Mouse (Mus musculus): Measurements from ENCODE around the gene Dot1l. TPM values are rescaled to one million over a fixed set of nuclear protein-coding genes. Genes with fewer than 3 reads are reported as not detected.
A peak's percentile ranks its signal among the peaks of the same experiment; 100 is the strongest.

Dot1l gene
- total and polyA plus RNA-seq, 3 experiments: 31.7 to 170 (median 80.6) TPM

DNA sequence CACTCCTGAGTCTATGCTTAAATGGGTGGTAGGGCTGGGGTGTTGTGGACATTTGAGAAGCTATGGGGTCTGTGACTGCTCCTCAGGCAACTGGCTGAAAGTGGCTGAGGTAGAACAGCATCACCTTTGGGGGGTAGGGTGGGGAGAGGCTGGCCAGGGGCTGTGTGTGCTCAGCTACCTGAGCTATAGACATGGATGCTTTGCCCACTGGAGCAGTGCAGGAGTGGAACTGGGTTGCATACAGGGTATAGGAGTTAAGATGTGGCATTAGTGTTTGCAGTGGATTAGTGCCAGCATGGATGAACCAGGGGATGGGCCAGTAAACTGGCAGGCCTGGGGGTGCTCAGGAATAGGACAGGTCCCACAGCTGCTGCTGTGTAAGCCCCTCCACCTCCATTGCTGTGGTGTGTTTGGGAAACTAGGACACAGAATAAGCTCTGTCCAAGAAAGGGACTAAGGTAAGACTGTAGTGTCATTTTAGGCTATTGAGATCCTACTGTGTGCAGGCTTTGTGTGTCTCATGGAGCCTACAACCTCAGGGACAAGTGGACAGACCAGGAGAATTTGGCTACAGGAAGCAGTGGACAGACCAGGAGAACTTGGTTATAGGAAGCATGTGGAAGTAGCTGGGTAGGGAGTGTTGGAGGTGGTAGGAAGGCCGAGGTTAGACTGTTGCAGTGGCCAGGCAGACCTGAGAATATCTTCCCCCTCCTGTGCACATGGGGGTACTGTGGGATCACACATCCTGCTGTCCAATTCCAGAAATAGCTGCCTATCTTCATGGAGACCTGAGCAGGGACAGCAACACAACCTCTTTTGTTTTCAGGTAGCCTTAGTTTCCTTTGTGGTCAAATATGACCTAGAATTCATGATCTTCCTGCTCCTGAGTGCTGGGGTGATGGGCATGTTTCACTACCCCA, 74.6 kb downstream of the Dot1l start:
- no peak for DNase-seq

DNA sequence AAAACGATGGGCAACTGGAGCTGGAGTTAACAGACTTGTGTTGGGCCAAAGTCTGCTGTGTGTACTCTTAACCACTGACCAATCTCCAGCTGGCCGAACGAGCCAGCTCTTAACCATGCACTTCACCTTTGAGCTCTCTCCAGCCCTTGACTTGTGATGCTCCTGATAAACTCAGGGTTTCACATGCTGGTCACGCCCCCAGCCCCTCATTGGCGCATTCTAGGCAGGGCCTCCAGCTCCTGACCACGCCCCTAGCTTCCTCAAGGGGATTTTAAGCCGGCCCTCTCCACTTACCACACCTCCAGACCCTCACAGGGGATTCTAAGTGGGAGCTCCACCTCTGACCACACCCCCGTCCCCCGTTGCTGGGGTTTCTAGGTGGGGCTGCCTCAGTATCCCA, 76.1 kb downstream of the Dot1l start:
- peak; percentile 80 for DNase-seq

DNA sequence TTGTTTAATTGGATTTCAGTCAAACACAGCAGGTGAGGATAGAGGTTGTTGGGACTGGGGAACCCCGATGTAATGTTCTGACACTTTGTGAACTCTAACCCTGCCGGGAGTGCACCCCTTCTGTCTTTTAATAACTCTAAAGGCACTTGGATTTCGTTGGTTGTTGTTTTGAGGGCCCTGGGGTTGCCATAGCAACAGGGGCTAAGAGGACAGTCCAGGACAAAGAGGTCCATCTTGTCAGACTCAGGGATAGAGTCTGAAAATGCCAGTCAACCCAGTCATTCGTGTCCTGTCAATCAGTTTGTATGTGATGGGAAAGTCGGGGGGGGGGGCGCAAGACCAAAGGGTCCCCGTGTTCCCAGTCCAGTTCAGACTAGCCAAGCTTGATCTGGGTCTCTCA, 77.8 kb downstream of the Dot1l start:
- DNase-seq: no peak

DNA sequence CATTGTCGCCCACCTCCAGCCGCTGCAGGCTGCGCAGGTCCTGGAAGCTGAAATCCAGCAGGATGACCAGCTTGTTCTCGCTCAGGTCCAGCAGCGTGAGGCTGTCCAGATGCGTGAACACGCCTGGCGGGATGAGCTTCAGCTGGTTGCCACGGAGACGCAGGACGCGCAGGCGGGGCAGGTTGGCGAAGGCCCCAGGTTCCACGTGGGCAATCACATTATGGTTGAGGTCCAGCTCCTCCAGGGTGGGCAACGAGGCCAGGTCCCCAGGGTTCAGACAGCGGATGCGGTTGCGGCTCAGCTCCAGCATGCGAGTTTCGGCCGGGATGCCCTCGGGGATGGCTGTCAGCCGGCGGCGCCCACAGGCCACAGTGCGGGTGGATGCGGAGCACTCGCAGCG, 80.6 kb downstream of the Dot1l start:
- DNase-seq: no peak

DNA sequence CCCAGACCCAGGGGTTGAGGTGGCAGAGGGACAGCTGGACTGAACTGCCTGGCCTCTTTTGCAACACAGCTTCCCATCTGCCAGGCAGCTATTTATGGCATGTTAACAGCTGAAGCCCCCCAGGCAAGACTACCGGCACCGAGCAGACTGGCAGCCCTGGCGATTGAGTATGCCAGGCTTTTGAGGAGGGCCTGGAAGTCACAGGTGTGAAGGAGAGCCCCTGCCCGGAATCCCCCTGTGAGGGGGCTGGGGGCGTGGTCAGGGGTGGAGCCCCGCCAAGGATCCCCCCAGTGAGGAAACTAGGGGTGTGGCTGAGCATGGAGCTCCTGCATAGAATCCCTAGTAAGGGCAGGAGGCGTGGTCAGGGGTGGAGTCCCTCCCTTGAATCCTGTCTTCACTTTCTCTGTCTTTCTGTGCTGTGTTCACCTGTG, 82.0 kb downstream of the Dot1l start:
- no peak for DNase-seq

DNA sequence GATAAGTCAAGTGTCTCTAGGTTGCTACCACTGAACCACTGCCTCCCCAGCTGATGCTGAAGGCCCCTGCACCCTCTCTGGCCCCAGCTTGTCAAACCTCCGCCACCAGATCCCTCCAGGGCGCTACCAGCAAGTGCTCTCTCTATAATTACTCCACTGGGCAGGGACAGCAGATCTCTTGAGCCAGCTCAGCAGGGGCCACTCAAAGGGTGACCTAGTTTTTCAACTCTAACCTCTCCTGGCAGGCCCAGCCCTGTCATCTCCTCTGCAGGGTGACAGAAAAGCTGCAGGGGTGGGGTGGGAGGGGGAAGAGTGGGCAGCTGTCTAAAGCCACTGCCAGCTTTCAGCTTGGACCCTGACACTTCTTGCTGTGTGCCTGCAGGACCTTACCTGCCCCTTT, 82.8 kb downstream of the Dot1l start:
- peak; percentile 76 for DNase-seq

DNA sequence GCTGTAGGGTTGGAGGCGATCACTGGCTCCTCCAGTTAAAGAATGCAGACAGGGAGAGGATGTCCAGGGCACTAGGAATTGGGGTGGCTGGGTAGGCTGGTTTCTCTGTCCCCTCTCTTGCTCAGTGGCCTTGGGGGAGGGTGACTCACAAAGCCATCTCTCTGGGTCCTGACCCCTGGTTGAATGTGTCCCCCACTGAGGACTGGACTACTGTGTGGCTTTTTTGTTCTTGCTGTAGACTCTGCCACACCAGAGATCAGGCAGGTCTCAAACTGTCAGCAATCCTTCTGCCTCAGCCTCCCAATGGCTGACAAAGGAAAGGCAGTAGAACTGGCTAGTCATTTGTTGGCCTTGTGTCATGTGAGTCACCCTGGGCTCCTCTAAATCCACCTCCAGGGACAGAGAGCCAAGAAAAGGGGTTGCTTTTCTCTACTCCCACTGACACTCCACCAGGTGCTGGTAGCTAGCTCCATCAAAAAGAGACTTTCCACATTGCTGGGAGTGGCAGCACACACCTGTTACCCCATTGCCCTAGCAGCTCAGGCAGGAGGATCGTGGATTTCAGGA, 83.4 kb downstream of the Dot1l start:
- peak; percentile 81 for DNase-seq

DNA sequence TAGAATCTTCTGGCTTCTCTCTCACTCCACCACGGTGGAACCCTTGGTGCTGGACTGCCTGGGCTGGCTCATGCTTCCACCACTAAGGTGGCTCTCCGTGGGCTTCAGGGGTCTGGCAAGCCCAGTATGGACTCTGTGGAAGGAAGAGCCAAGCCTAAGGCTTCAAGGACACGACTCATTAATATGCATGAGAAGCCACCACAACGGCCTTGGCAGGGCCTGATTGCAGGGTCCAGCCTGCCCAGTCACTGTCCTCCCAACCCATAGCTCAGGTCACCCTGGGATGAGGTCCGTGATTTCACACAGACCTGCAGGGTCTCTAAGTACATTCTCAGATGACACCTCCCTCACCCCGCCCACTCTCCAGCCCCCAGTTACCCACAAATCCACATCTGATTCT, 84.8 kb downstream of the Dot1l start:
- DNase-seq: peak; percentile 54

DNA sequence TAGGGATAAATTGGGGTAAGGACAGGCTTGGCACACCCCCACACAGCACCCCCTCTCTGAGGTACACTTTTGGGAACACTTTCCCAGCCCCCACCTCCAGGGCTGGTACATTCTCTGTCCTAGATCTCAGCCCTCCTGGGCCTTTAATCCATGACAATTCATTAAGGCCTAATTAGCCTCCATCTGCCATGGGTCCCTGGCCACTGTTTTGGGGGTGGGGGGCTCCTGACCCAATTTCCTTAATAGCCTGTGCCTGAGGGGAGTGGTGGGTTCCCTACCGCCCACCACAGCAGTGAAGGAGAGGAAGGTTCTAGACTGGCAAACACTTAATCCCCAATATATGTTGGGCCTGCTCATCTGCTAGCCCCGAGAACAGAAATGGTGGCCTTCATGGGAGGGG, 86.7 kb downstream of the Dot1l start:
- DNase-seq: no peak

DNA sequence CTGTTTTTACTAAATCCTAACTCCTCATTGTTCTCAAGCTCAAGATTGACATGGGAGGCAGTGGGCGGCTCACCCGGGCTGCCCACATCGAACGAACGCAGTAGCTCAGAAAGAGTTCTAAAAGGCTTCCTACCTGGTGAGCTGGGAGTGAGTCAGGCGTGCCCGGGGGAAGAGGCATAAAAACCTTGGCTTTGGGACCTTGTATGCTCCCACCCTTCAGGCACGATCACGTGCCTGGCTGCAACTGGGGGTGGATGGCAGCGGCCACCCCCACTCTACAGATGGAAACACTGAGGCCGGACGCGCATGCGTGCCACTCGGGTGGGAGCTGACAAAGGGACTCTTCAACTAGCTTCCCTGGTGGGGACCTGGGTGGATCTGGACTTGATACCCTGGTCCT, 87.3 kb downstream of the Dot1l start:
- DNase-seq: no peak

DNA sequence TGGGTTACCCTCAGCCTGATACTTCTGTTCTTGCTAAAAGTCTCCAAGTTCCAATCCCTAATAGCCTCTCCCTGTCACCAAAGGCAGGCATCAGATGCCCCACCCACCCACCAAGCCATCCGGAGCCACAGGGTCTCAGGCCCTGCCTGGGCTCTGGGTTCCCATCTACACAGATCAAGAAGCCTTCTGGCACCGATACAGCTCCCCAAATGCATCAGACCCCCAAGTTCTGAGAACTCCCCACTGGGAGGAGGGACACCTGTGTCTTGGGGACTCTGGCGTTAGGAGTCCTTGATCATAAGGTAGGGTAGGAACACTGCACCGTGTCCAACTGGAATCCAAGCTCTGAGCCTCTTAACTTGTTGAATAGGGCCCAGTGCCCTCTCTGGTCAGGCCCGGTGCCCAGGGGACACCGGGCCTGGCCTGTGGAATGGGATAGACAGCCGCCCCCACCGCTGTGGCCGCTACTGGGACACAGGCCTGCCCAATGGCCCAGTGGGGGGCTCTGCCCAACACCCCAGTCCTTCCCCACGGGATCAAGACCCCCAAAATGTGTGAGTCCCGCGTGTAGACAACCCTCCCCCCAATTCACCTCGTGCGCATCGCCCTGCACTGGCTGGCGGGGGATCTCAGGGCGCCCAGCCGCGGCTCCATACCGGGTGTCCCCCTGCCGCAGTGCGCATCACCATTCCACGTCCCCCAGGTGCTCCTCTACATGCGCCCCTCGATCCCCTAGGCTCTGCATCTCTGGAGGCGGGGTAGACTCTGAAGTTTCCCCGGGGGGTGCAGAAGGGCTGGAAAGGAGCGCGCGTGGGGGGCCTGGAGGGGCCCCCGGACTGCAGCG, 88.3 kb downstream of the Dot1l start:
- DNase-seq: no peak

DNA sequence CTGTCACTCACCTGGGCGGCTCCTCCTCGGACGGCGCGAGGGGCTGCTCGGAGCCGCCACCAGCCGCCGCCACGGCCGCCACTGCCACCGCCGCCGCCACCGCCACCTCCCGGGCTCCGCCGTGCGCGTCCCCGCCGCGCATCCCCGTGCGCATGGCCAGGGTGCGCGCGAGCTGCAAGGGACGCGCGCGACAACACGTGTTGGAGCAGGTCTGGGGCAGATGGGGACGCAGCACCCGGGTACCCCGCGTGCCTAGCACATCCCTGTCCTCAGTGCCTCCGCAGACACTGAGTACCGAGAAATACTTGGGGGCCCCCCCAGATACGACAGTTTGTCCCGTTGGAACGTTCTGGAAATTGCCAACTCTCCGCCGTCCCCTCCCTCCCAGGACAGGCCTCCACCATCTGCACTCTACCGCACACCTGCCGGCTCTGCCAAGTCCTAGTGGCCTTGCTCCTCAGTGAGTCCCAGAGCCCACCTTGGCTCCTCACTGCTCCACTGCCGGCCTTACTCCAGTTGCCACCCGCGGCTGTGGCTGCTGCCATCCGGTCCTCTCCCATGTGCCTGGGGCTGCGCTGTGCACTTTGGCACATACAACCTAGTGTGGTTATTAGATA, 89.0 kb downstream of the Dot1l start, which contains the start of gene Lingo3:
Gene Lingo3, minus strand, starts transcription at position 109 of the 617 bp plus-strand sequence.
- peak; percentile 63 for DNase-seq

Small RNA genes within 50 kb of the gene (microRNA-seq; reads per million reads assigned to microRNA genes)
- gene Mir1982: 1.5 to 2.9 reads per million in 2 experiments

Other genes with a start within 250 kb of the Dot1l start
- gene Atp8b3, start 216.1 kb upstream of the Dot1l start, total RNA-seq (2021): 1 to 10 TPM in 1 of 2 experiments, under 1 TPM in 1; 0.52 to 1.1 TPM
- 0.16 and 0.21 TPM in 2 replicates for gene Atp8b3, start 216.1 kb upstream of the Dot1l start, polyA plus RNA-seq (2012; rRNA removed)
- gene Rexo1, start 193.6 kb upstream of the Dot1l start, total RNA-seq (2021): 10 to 100 TPM; 37.1 to 41.8 TPM
- 88.8 and 105 TPM in 2 replicates for gene Rexo1, start 193.6 kb upstream of the Dot1l start, polyA plus RNA-seq (2012; rRNA removed)
- 10 to 100 TPM in 1 of 2 experiments, 1 to 10 TPM in 1; 9.6 to 10.6 TPM for gene Klf16, start 177.9 kb upstream of the Dot1l start, total RNA-seq (2021)
- gene Klf16, start 177.9 kb upstream of the Dot1l start, polyA plus RNA-seq (2012; rRNA removed): 39.5 and 48.0 TPM in 2 replicates
- 100 to 1,000 TPM in 1 of 2 experiments, 10 to 100 TPM in 1; 86.5 to 104 TPM for gene Abhd17a, start 164.9 kb upstream of the Dot1l start, total RNA-seq (2021)
- gene Abhd17a, start 164.9 kb upstream of the Dot1l start, polyA plus RNA-seq (2012; rRNA removed): 613 and 625 TPM in 2 replicates
- 10 to 100 TPM; 55.9 to 68.7 TPM for gene Scamp4, start 152.3 kb upstream of the Dot1l start, total RNA-seq (2021)
- 161 and 190 TPM in 2 replicates for gene Scamp4, start 152.3 kb upstream of the Dot1l start, polyA plus RNA-seq (2012; rRNA removed)
- gene Adat3, start 152.3 kb upstream of the Dot1l start, total RNA-seq (2021): 1 to 10 TPM; 2.0 to 4.0 TPM
- gene Adat3, start 152.3 kb upstream of the Dot1l start, polyA plus RNA-seq (2012; rRNA removed): 31.5 and 33.0 TPM in 2 replicates
- gene Gm49322, start 149.2 kb upstream of the Dot1l start, total RNA-seq (2021): 1 to 10 TPM; 1.3 to 1.4 TPM
- 2.2 and 2.3 TPM in 2 replicates for gene Gm49322, start 149.2 kb upstream of the Dot1l start, polyA plus RNA-seq (2012; rRNA removed)
- 100 to 1,000 TPM; 110 to 133 TPM for gene Csnk1g2, start 132.4 kb upstream of the Dot1l start, total RNA-seq (2021)
- 241 and 255 TPM in 2 replicates for gene Csnk1g2, start 132.4 kb upstream of the Dot1l start, polyA plus RNA-seq (2012; rRNA removed)
- gene Btbd2, start 98.1 kb upstream of the Dot1l start, total RNA-seq (2021): 10 to 100 TPM; 54.1 to 73.9 TPM
- gene Btbd2, start 98.1 kb upstream of the Dot1l start, polyA plus RNA-seq (2012; rRNA removed): 165 and 166 TPM in 2 replicates
- gene Mknk2, start 77.1 kb upstream of the Dot1l start, total RNA-seq (2021): 100 to 1,000 TPM; 185 to 189 TPM
- gene Mknk2, start 77.1 kb upstream of the Dot1l start, polyA plus RNA-seq (2012; rRNA removed): 427 and 546 TPM in 2 replicates
- 10 to 100 TPM; 18.0 to 19.4 TPM for gene Mob3a, start 53.2 kb upstream of the Dot1l start, total RNA-seq (2021)
- gene Mob3a, start 53.2 kb upstream of the Dot1l start, polyA plus RNA-seq (2012; rRNA removed): 22.5 and 27.1 TPM in 2 replicates
- gene Izumo4, start 53.0 kb upstream of the Dot1l start, total RNA-seq (2021): 10 to 100 TPM; 13.2 to 21.2 TPM
- gene Izumo4, start 53.0 kb upstream of the Dot1l start, polyA plus RNA-seq (2012; rRNA removed): 73.3 and 74.3 TPM in 2 replicates
- gene Ap3d1, start 12.9 kb upstream of the Dot1l start, total RNA-seq (2021): 100 to 1,000 TPM in 1 of 2 experiments, 10 to 100 TPM in 1; 85.6 to 104 TPM
- gene Ap3d1, start 12.9 kb upstream of the Dot1l start, polyA plus RNA-seq (2012; rRNA removed): 98.1 and 131 TPM in 2 replicates
- 10 to 100 TPM; 53.6 to 58.7 TPM for gene Sf3a2, start 43.0 kb downstream of the Dot1l start, total RNA-seq (2021)
- gene Sf3a2, start 43.0 kb downstream of the Dot1l start, polyA plus RNA-seq (2012; rRNA removed): 103 and 104 TPM in 2 replicates
- gene Plekhj1, start 43.4 kb downstream of the Dot1l start, total RNA-seq (2021): 10 to 100 TPM; 72.2 to 83.6 TPM
- gene Plekhj1, start 43.4 kb downstream of the Dot1l start, polyA plus RNA-seq (2012; rRNA removed): 81.1 and 102 TPM in 2 replicates
- under 1 TPM; 0.73 to 0.95 TPM for gene Amh, start 50.0 kb downstream of the Dot1l start, total RNA-seq (2021)
- 1.7 and 2.1 TPM in 2 replicates for gene Amh, start 50.0 kb downstream of the Dot1l start, polyA plus RNA-seq (2012; rRNA removed)
- 10 to 100 TPM in 1 of 2 experiments, 1 to 10 TPM in 1; 2.3 to 18.5 TPM for gene Jsrp1, start 58.3 kb downstream of the Dot1l start, total RNA-seq (2021)
- 4.2 and 4.9 TPM in 2 replicates for gene Jsrp1, start 58.3 kb downstream of the Dot1l start, polyA plus RNA-seq (2012; rRNA removed)
- gene Oaz1, start 71.5 kb downstream of the Dot1l start, total RNA-seq (2021): 100 to 1,000 TPM; 780 to 923 TPM
- gene Oaz1, start 71.5 kb downstream of the Dot1l start, polyA plus RNA-seq (2012; rRNA removed): 1,168 and 1,414 TPM in 2 replicates
- gene Lingo3, start 88.8 kb downstream of the Dot1l start, total RNA-seq (2021): 10 to 100 TPM in 1 of 2 experiments, 1 to 10 TPM in 1; 8.5 to 16.7 TPM
- 13.8 and 18.7 TPM in 2 replicates for gene Lingo3, start 88.8 kb downstream of the Dot1l start, polyA plus RNA-seq (2012; rRNA removed)
- 10 to 100 TPM; 22.3 to 36.2 TPM for gene Lsm7, start 100.0 kb downstream of the Dot1l start, total RNA-seq (2021)
- gene Lsm7, start 100.0 kb downstream of the Dot1l start, polyA plus RNA-seq (2012; rRNA removed): 91.9 and 107 TPM in 2 replicates
- gene Sppl2b, start 100.1 kb downstream of the Dot1l start, total RNA-seq (2021): 10 to 100 TPM; 28.5 to 35.2 TPM
- 114 and 116 TPM in 2 replicates for gene Sppl2b, start 100.1 kb downstream of the Dot1l start, polyA plus RNA-seq (2012; rRNA removed)
- gene Tmprss9, start 116.6 kb downstream of the Dot1l start, total RNA-seq (2021): not detected
- 0.18 and 0.21 TPM in 2 replicates for gene Tmprss9, start 116.6 kb downstream of the Dot1l start, polyA plus RNA-seq (2012; rRNA removed)
- gene Timm13, start 145.8 kb downstream of the Dot1l start, total RNA-seq (2021): 100 to 1,000 TPM; 174 to 231 TPM
- gene Timm13, start 145.8 kb downstream of the Dot1l start, polyA plus RNA-seq (2012; rRNA removed): 236 and 243 TPM in 2 replicates
- gene Lmnb2, start 163.0 kb downstream of the Dot1l start, total RNA-seq (2021): 10 to 100 TPM; 10.8 to 11.4 TPM
- gene Lmnb2, start 163.0 kb downstream of the Dot1l start, polyA plus RNA-seq (2012; rRNA removed): 16.2 and 17.9 TPM in 2 replicates
- 10 to 100 TPM; 25.6 to 84.9 TPM for gene Gadd45b, start 174.9 kb downstream of the Dot1l start, total RNA-seq (2021)
- 37.6 and 50.8 TPM in 2 replicates for gene Gadd45b, start 174.9 kb downstream of the Dot1l start, polyA plus RNA-seq (2012; rRNA removed)

Data from adrenal gland, adult 2 months (tissue).